Mouse (Mus musculus) kidney, adult 10 weeks (tissue): ENCODE results near the gene 1700040F15Rik. TPM values are rescaled to one million over a fixed set of nuclear protein-coding genes. Genes with fewer than 3 reads are reported as not detected.

ENCODE experiments used
- polyA plus RNA-seq: library from polyadenylated mRNA; stranded (reverse); fragments of 350-450 nt; fragmentation: Illumina TruSeq; extraction: RNeasy Lipid Tissue Mini Kit (QIAGEN cat#74804); gene quantifications from one replicate; pipeline ENCODE4 v1.2.3, GENCODE M21; 2014; ENCODE audit warnings: low read depth, low replicate concordance

Gene 1700040F15Rik
- polyA plus RNA-seq = not detected

GRCm38 (mm10) chrY:61101947-61102346 lies at the start of gene 1700040F15Rik:
1700040F15Rik (plus strand) TSS chrY:61102247.

